Mouse (Mus musculus) kidney, embryonic 15.5 days (tissue): ENCODE results near the gene Igdcc4. TPM values are rescaled to one million over a fixed set of nuclear protein-coding genes. Genes with fewer than 3 reads are reported as not detected.

Source experiments
- ATAC-seq: fragments of 200-750 bp; cut with Nextera tagmentation; replicated peaks from 2 replicates; pipeline ENCODE4 v1.8.0; 2017; ENCODE audit warnings: moderate TSS enrichment; ENCODE audit not compliant: low FRiP score
- H3K27ac ChIP-seq: fragments of 300-500 bp; sonication (generic); 2 replicates; pipeline ENCODE4 v1.5.1; 2015; ENCODE audit warnings: mild to moderate bottlenecking, inconsistent platforms
- H3K27me3 ChIP-seq: fragments of 300-500 bp; sonication (generic); 2 replicates; pipeline ENCODE4 v1.6.1; 2015; ENCODE audit warnings: inconsistent platforms
- H3K36me3 ChIP-seq: fragments of 300-500 bp; sonication (generic); 2 replicates; pipeline ENCODE4 v1.6.1; 2015; ENCODE audit warnings: inconsistent platforms
- H3K4me1 ChIP-seq: fragments of 300-500 bp; sonication (generic); 2 replicates; pipeline ENCODE4 v1.6.1; 2015; ENCODE audit warnings: inconsistent platforms
- H3K4me2 ChIP-seq: fragments of 300-500 bp; sonication (generic); 2 replicates; pipeline ENCODE4 v1.6.1; 2015; ENCODE audit warnings: moderate library complexity, mild to moderate bottlenecking, inconsistent platforms
- H3K4me3 ChIP-seq: fragments of 300-500 bp; sonication (generic); replicated peaks from 2 replicates; pipeline ENCODE4 v1.5.1; 2015; ENCODE audit warnings: mild to moderate bottlenecking, inconsistent platforms
- H3K9ac ChIP-seq: fragments of 300-500 bp; sonication (generic); 2 replicates; pipeline ENCODE4 v1.6.1; 2015; ENCODE audit warnings: mild to moderate bottlenecking, inconsistent platforms
- H3K9me3 ChIP-seq: fragments of 300-500 bp; sonication (generic); replicated peaks from 2 replicates; pipeline ENCODE4 v1.6.1; 2016; ENCODE audit warnings: inconsistent platforms
- WGBS: fragments of 180-500 bp; shearing (Covaris S2); methylation state at CpG from one replicate; pipeline ENCODE4 v1.1.7; 2015; ENCODE audit warnings: mixed read lengths; 5-methylcytosine and 5-hydroxymethylcytosine counted together
- polyA plus RNA-seq: library from polyadenylated mRNA; unstranded; fragments of >200 nt; fragmentation: Nextera tagmentation; extraction: Ambion mirVana; gene quantifications from 2 replicates; pipeline ENCODE4 v1.2.1, GENCODE M21; 2015

Gene Igdcc4
- polyA plus RNA-seq, 1 experiment from 2014 or later, result 13.5 TPM

- peak; percentile 72 for ATAC-seq
- Histone ChIP-seq H3K9ac (peak overlapping the region; percentile 88), H3K4me1 (peaks cover 22% of the 10 kb centered on the region), H3K36me3 (peaks cover 15% of the 10 kb centered on the region), H3K9me3 (no peaks in the 10 kb centered on the region), H3K27ac (peak overlapping the region; percentile 91), H3K4me2 (peak overlapping the region; percentile 98), H3K4me3 (peak overlapping the region; percentile 81), H3K27me3 (peaks cover 37% of the 10 kb centered on the region)
- under 1% methylated on average over 17 of the region's 17 CpGs for WGBS
Observed at GRCm38 (mm10) chr9:65141976-65142318, 40.7 kb downstream of the Igdcc4 start.

DNA sequence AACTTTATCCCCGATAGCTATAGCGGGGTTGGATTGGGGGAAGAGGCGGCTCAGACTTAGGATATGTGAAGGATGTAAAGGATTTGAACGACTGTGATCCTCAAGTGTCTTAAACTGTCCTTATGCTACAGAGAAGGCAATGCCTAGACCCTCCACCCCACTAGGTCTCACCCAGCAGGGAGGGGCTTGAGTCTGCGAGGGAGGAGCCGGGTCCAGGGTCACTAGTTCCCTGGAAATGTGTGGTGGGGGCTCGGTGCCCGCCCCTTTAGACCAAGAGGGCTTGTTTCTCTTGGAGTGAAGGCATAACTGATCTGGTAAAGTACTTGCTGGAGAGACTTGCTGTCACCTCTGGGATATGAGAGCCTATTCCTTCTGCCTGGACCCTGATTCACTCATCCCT, 41.1 kb downstream of the Igdcc4 start:
- 1% methylated on average over 8 of the region's 8 CpGs for whole genome bisulfite sequencing
- Histone ChIP-seq H3K27ac (peak overlapping the region; percentile 91; the same call in 1 of the 2 replicates), H3K4me3 (peak overlapping the region; percentile 81), H3K9me3 (no peaks in the 10 kb centered on the region), H3K36me3 (peaks cover 20% of the 10 kb centered on the region), H3K9ac (peak overlapping the region; percentile 88; the same call in 1 of the 2 replicates), H3K4me2 (peak overlapping the region; percentile 98), H3K27me3 (peaks cover 37% of the 10 kb centered on the region), H3K4me1 (peaks cover 22% of the 10 kb centered on the region)
- ATAC-seq, result peak; percentile 63

- H3K9ac ChIP-seq, result no peak overlapping the region
- no peak for ATAC-seq
- 70% methylated on average over 5 of the region's 5 CpGs for WGBS
- no peak overlapping the region for H3K4me2 ChIP-seq
- H3K4me1 ChIP-seq, result peaks cover 13% of the 10 kb centered on the region
- H3K27me3 ChIP-seq, result peaks cover 18% of the 10 kb centered on the region; the same call in 1 of the 2 replicates
- H3K27ac ChIP-seq, result no peak overlapping the region
- no peaks in the 10 kb centered on the region for H3K9me3 ChIP-seq
- peaks cover 20% of the 10 kb centered on the region for H3K36me3 ChIP-seq
- H3K4me3 ChIP-seq, result no peak overlapping the region
Observed at GRCm38 (mm10) chr9:65146001-65146400, 44.7 kb downstream of the Igdcc4 start.

DNA sequence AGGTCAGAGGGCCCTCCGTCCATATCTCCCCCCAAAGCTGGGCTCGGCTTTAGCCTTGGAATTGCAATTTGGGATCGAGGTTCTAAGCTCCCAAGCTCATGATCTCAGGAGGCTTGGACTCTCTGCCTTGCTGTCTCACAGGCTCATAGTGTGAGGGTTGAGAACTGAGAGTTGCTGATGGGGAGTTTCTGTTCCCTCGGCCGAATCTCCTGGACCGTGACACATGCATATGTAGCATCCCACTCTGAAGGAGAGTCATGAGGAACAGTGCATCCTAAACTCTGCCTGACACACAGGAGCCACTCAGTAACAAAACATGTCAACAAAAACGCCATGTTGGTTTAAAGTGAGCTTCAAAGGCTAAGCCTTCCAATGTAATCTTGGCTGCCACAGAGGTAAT, 47.2 kb downstream of the Igdcc4 start:
- peaks cover 20% of the 10 kb centered on the region for H3K36me3 ChIP-seq
- peaks cover 10% of the 10 kb centered on the region; the same call in 1 of the 2 replicates for H3K27me3 ChIP-seq
- 86% methylated on average over 7 of the region's 7 CpGs for WGBS
- H3K4me3 ChIP-seq, result no peak overlapping the region
- no peak overlapping the region for H3K27ac ChIP-seq
- no peak for ATAC-seq
- H3K9ac ChIP-seq, result no peak overlapping the region
- H3K9me3 ChIP-seq, result no peaks in the 10 kb centered on the region
- H3K4me2 ChIP-seq, result no peak overlapping the region
- peaks cover 11% of the 10 kb centered on the region for H3K4me1 ChIP-seq

DNA sequence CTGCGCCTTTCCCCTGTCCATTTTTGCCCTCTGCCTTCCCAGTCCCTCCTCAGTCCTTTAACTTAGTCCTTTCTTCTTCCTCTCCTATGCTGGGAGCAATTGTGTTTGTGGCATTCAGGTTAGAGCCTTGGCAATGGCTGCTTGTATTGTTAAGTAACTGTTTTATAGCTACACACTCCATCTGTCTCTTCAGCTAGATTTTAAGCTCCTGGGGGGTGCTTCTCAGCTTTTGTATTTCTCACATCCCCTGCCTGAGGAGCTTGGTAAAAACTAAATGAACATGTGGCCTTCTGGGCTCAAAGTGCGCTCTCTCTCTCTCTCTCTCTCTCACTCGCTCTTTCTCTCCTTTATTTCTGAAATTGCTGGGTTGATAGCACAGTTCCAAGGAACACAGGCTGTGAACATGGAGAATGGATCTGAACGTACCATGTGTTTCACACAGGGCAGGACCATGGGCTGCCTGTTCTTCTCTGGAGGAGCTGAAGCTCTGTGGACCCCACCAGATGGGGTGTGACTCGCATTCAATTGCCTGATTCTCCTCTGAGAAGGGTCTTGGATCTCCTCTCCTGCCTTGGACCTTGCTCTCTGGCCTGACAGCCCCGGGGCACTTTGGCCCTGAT, 51.5 kb downstream of the Igdcc4 start:
- Histone ChIP-seq H3K4me3 (no peak overlapping the region), H3K36me3 (no peaks in the 10 kb centered on the region; the same call in 1 of the 2 replicates), H3K4me1 (peaks cover 52% of the 10 kb centered on the region), H3K9ac (0 out of 2 replicates have a peak overlapping the region, but pooled peaks have one; percentile 10), H3K9me3 (no peaks in the 10 kb centered on the region), H3K27ac (peak overlapping the region; percentile 73), H3K27me3 (no peaks in the 10 kb centered on the region), H3K4me2 (no peak overlapping the region)
- ATAC-seq, result no peak
- WGBS, result 60% methylated on average over 6 of the region's 6 CpGs

DNA sequence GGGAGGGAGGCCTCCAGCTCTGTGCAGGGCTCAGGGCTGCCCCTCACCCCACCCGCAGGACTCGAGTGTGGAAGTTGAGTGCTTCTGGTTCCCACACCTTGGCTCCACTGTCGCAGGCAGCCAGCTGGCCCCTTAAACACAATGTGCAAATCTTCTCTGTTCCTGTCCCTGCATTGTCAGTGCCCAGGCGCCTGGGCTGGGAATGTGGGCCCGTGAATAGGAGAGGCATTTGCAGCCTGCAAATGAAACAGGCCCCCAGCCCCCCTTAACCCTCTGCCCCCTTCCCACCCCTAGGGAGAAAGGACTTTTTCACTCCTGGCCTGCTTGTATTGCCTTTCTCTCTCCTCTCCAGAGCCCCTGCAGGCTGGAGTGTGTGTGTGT, 52.0 kb downstream of the Igdcc4 start:
- 17% methylated on average over 5 of the region's 5 CpGs for WGBS
- Histone ChIP-seq H3K27ac (peak overlapping the region; percentile 73), H3K4me3 (no peak overlapping the region), H3K9ac (0 out of 2 replicates have a peak overlapping the region, but pooled peaks have one; percentile 10), H3K36me3 (no peaks in the 10 kb centered on the region; the same call in 1 of the 2 replicates), H3K9me3 (no peaks in the 10 kb centered on the region), H3K4me1 (peaks cover 56% of the 10 kb centered on the region), H3K27me3 (no peaks in the 10 kb centered on the region), H3K4me2 (no peak overlapping the region)
- ATAC-seq, result peak; percentile 50; the same call in 1 of the 2 replicates

GRCm38 (mm10) chr9:65154692-65155455, 53.6 kb downstream of the Igdcc4 start:
- Histone ChIP-seq H3K9ac (no peak overlapping the region), H3K4me2 (peak overlapping the region; percentile 33; the same call in 1 of the 2 replicates), H3K36me3 (no peaks in the 10 kb centered on the region), H3K4me1 (peaks cover 62% of the 10 kb centered on the region), H3K9me3 (no peaks in the 10 kb centered on the region), H3K27ac (peak overlapping the region; percentile 85), H3K27me3 (peaks cover 3% of the 10 kb centered on the region; the same call in 1 of the 2 replicates), H3K4me3 (no peak overlapping the region)
- ATAC-seq, result peak; percentile 79
- 37% methylated on average over 9 of the region's 9 CpGs for WGBS

- Histone ChIP-seq H3K4me2 (peak overlapping the region; percentile 36), H3K27me3 (peaks cover 19% of the 10 kb centered on the region), H3K4me3 (no peak overlapping the region), H3K9ac (no peak overlapping the region), H3K4me1 (peaks cover 62% of the 10 kb centered on the region), H3K27ac (no peak overlapping the region), H3K36me3 (no peaks in the 10 kb centered on the region), H3K9me3 (no peaks in the 10 kb centered on the region)
- WGBS, result 8% methylated on average over 8 of the region's 8 CpGs
- ATAC-seq, result no peak
Observed at GRCm38 (mm10) chr9:65156604-65157003, 55.3 kb downstream of the Igdcc4 start.

DNA sequence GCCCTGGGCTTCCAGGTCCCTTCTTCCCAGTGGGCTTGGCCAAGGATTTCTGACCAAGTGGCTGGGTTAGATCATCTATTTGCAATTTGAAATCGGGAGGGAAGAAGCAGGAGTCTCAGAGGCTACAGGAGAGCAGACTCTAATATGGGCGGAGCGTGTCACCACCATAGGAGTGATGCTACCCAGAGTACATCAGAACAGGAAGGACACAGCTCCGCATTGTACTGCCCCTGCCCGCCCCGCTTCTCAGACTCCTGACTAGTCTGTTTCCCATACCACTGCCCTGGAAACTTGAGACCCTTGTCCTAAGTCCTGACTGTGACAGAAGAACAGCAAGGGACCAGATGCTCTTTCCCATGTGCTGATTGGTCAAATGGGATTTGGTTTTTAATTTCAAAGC, 56.3 kb downstream of the Igdcc4 start:
- 53% methylated on average over 6 of the region's 6 CpGs for WGBS
- Histone ChIP-seq H3K27me3 (peaks cover 29% of the 10 kb centered on the region), H3K4me2 (no peak overlapping the region), H3K9me3 (no peaks in the 10 kb centered on the region), H3K4me1 (peaks cover 65% of the 10 kb centered on the region), H3K27ac (no peak overlapping the region), H3K36me3 (no peaks in the 10 kb centered on the region), H3K4me3 (no peak overlapping the region), H3K9ac (no peak overlapping the region)
- no peak for ATAC-seq

DNA sequence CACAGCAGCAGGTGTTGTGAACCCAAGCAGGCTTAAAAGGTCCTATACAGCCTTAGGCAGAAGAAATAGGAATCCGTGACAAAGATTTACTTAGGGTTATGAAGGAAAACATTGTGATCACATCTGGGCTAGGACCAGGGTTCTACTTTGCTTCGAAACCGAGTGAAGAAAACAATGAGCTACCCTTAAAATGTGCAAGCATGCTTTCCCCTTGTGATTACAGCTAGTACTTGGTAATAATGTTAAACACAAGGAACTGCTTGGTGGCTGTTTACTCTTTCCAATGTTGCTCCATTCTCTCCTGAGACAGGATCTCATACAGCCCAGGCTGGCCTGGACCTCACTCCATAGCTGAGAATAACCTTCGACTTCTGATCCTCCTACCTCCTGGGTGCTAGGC, 59.9 kb downstream of the Igdcc4 start:
- Histone ChIP-seq H3K9ac (no peak overlapping the region), H3K27ac (no peak overlapping the region), H3K4me2 (no peak overlapping the region), H3K4me1 (peaks cover 46% of the 10 kb centered on the region), H3K9me3 (no peaks in the 10 kb centered on the region), H3K36me3 (no peaks in the 10 kb centered on the region), H3K27me3 (peaks cover 57% of the 10 kb centered on the region), H3K4me3 (no peak overlapping the region)
- ATAC-seq, result no peak
- 70% methylated on average over 4 of the region's 4 CpGs for WGBS

DNA sequence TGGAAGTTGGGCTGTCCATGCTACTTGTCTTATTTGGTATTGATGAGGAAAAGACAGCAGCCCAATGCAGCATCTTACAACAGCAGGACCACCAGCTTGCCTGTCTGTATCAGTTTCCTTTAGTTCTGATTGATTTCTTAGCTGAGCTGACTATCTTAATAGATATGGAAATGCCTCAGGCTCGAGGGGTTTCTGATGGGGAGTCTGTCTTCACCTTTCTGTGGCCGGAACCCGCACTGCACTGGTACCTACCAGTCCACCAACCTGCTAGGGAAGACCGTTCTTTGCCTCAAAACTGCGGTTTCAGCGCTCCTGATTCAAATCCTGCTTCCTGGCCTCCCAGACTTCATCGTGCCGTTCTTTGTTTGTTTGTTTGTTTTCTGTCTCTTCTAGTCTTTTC, 60.6 kb downstream of the Igdcc4 start:
- WGBS, result 41% methylated on average over 8 of the region's 8 CpGs

More for the DNA sequence above, 60.6 kb downstream of the Igdcc4 start:
- ATAC-seq, result no peak
- Histone ChIP-seq H3K4me2 (no peak overlapping the region), H3K9me3 (no peaks in the 10 kb centered on the region), H3K4me1 (peaks cover 46% of the 10 kb centered on the region), H3K27ac (no peak overlapping the region), H3K9ac (no peak overlapping the region), H3K4me3 (no peak overlapping the region), H3K36me3 (no peaks in the 10 kb centered on the region), H3K27me3 (peaks cover 59% of the 10 kb centered on the region)
